Mouse (Mus musculus) MEL (cell line): ENCODE measurements at regions not wholly inside any gene's neighbourhood (a gene's known extent, or its start where the extent isn't known, plus 50 kb on each side); places are given as distances from the start of the nearest gene placed in this dataset.

ENCODE experiments used
- DNase-seq: peaks from one replicate; pipeline ENCODE4 v3.0.0; 2011; ENCODE audit warnings: low read depth, low spot score
- H3K27ac ChIP-seq: 2 replicates; pipeline ENCODE4 v1.5.1; 2012; ENCODE audit warnings: low read depth, mild to moderate bottlenecking, control low read depth, low read length, moderate library complexity; ENCODE audit not compliant: control insufficient read depth
- H3K27me3 ChIP-seq, 2 experiments: fragments of 150-350 bp in 1 of 2; sonication (generic) in 1 of 2; 2 replicates each; pipeline ENCODE4 v1.6.1; 2012; ENCODE audit warnings: low read length in 2 of 2, mild to moderate bottlenecking in 2 of 2, improper control_type of control experiment in 1 of 2, moderate library complexity in 1 of 2; ENCODE audit not compliant: insufficient read depth in 2 of 2, control insufficient read depth in 1 of 2
- H3K36me3 ChIP-seq, 2 experiments: 2 replicates each; pipeline ENCODE4 v1.6.1; 2012 to 2014; ENCODE audit warnings: low read length in 2 of 2, improper control_type of control experiment in 1 of 2, inconsistent platforms in 1 of 2, mild to moderate bottlenecking in 1 of 2; ENCODE audit not compliant: insufficient read depth in 2 of 2, control insufficient read depth in 1 of 2
- H3K4me1 ChIP-seq, 2 experiments: fragments of 150-350 bp in 1 of 2; sonication (generic) in 1 of 2; 2 replicates each; pipeline ENCODE4 v1.6.1; 2012; ENCODE audit warnings: low read length in 2 of 2, improper control_type of control experiment in 1 of 2, mild to moderate bottlenecking in 1 of 2; ENCODE audit not compliant: insufficient read depth in 2 of 2, control insufficient read depth in 1 of 2
- H3K4me3 ChIP-seq, 2 experiments: fragments of 150-350 bp in 1 of 2; sonication (generic) in 1 of 2; 2 replicates each; pipeline ENCODE4 v1.5.1; 2012; ENCODE audit warnings: low read depth in 2 of 2, low read length in 2 of 2, mild to moderate bottlenecking in 2 of 2, moderate library complexity in 2 of 2, control low read depth in 1 of 2, improper control_type of control experiment in 1 of 2; ENCODE audit not compliant: control insufficient read depth in 1 of 2, insufficient read depth in 1 of 2
- H3K79me2 ChIP-seq: 2 replicates; pipeline ENCODE4 v1.6.1; 2012; ENCODE audit warnings: mild to moderate bottlenecking, low read length, moderate library complexity; ENCODE audit not compliant: control insufficient read depth, poor library complexity, insufficient read depth
- H3K9ac ChIP-seq: 2 replicates; pipeline ENCODE4 v1.6.1; 2012; ENCODE audit warnings: low read depth, mild to moderate bottlenecking, control low read depth, low read length, moderate library complexity; ENCODE audit not compliant: control insufficient read depth, poor library complexity, severe bottlenecking
- H3K9me3 ChIP-seq: fragments of 150-350 bp; sonication (generic); replicated peaks from 2 replicates; pipeline ENCODE4 v1.6.1; 2012; ENCODE audit warnings: mild to moderate bottlenecking, low read length, improper control_type of control experiment, moderate library complexity; ENCODE audit not compliant: insufficient read depth
- E2F4 ChIP-seq: IDR thresholded peaks from 2 replicates; pipeline ENCODE4 v1.6.1; 2011; ENCODE audit warnings: low read depth, low read length, improper control_type of control experiment, borderline replicate concordance
- ELF1 ChIP-seq: IDR thresholded peaks from 2 replicates; pipeline ENCODE4 v1.6.1; 2014; ENCODE audit warnings: low read depth, mild to moderate bottlenecking, inconsistent platforms, low read length, improper control_type of control experiment, moderate library complexity
- EP300 ChIP-seq, 2 experiments: IDR thresholded peaks; 2 replicates each; pipeline ENCODE4 v1.6.1; 2011; ENCODE audit warnings: improper control_type of control experiment in 2 of 2, low read length in 2 of 2, low read depth in 1 of 2, mild to moderate bottlenecking in 1 of 2
- ETS1 ChIP-seq: IDR thresholded peaks from 2 replicates; pipeline ENCODE4 v1.6.1; 2012; ENCODE audit warnings: low read depth, mild to moderate bottlenecking, inconsistent platforms, low read length, improper control_type of control experiment, moderate library complexity
- GATA1 ChIP-seq: IDR thresholded peaks from 2 replicates; pipeline ENCODE4 v1.6.1; 2011; ENCODE audit warnings: low read depth, low read length, improper control_type of control experiment
- HCFC1 ChIP-seq: IDR thresholded peaks from 2 replicates; pipeline ENCODE4 v1.6.1; 2012; ENCODE audit warnings: low read depth, mild to moderate bottlenecking, inconsistent platforms, low read length, improper control_type of control experiment, moderate library complexity
- KAT2A ChIP-seq: conservative IDR thresholded peaks from 2 replicates; pipeline ENCODE4 v1.6.1; 2012; ENCODE audit warnings: low read depth, low read length, improper control_type of control experiment, inconsistent platforms
- MAFK ChIP-seq: IDR thresholded peaks from 2 replicates; pipeline ENCODE4 v1.6.1; 2011; ENCODE audit warnings: low read depth, mild to moderate bottlenecking, low read length, improper control_type of control experiment, borderline replicate concordance
- MEF2A ChIP-seq: IDR thresholded peaks from 2 replicates; pipeline ENCODE4 v1.6.1; 2014; ENCODE audit warnings: low read depth, mild to moderate bottlenecking, inconsistent platforms, low read length, improper control_type of control experiment; ENCODE audit not compliant: poor library complexity, insufficient replicate concordance, severe bottlenecking; ENCODE audit errors: extremely low read depth
- MXI1 ChIP-seq: IDR thresholded peaks from 2 replicates; pipeline ENCODE4 v1.6.1; 2011; ENCODE audit warnings: mild to moderate bottlenecking, low read depth, low read length, improper control_type of control experiment
- MYB ChIP-seq: IDR thresholded peaks from 2 replicates; pipeline ENCODE4 v1.6.1; 2011; ENCODE audit warnings: mild to moderate bottlenecking, low read depth, low read length, improper control_type of control experiment
- MYC ChIP-seq: IDR thresholded peaks from 2 replicates; pipeline ENCODE4 v1.6.1; 2011; ENCODE audit warnings: low read depth, mild to moderate bottlenecking, low read length, improper control_type of control experiment, moderate library complexity
- NRF1 ChIP-seq: IDR thresholded peaks from 2 replicates; pipeline ENCODE4 v1.6.1; 2014; ENCODE audit warnings: low read depth, mild to moderate bottlenecking, inconsistent platforms, low read length, improper control_type of control experiment, moderate library complexity; ENCODE audit not compliant: poor library complexity, insufficient read depth, severe bottlenecking
- POLR2A ChIP-seq, 2 experiments: IDR thresholded peaks; 2 replicates each; pipeline ENCODE4 v1.6.1; 2011 to 2012; ENCODE audit warnings: low read length in 2 of 2, mild to moderate bottlenecking in 2 of 2, control low read depth in 1 of 2, improper control_type of control experiment in 1 of 2, low read depth in 1 of 2, moderate library complexity in 1 of 2; ENCODE audit not compliant: control insufficient read depth in 1 of 2, insufficient read depth in 1 of 2, poor library complexity in 1 of 2
- POLR2AphosphoS2 ChIP-seq: IDR thresholded peaks from 2 replicates; pipeline ENCODE4 v1.6.1; 2011; ENCODE audit warnings: low read length, improper control_type of control experiment
- POLR2AphosphoS5 ChIP-seq: IDR thresholded peaks from 2 replicates; pipeline ENCODE4 v1.6.1; 2012; ENCODE audit warnings: low read depth, borderline replicate concordance, mild to moderate bottlenecking, inconsistent platforms, low read length, moderate library complexity, mixed read lengths
- RCOR1 ChIP-seq: IDR thresholded peaks from 2 replicates; pipeline ENCODE4 v1.6.1; 2012; ENCODE audit warnings: low read depth, mild to moderate bottlenecking, inconsistent platforms, low read length, improper control_type of control experiment
- SIN3A ChIP-seq: IDR thresholded peaks from 2 replicates; pipeline ENCODE4 v1.6.1; 2012; ENCODE audit warnings: low read length, improper control_type of control experiment, inconsistent platforms
- SMC3 ChIP-seq: IDR thresholded peaks from 2 replicates; pipeline ENCODE4 v1.6.1; 2011; ENCODE audit warnings: low read depth, low read length, improper control_type of control experiment
- TAL1 ChIP-seq: IDR thresholded peaks from 2 replicates; pipeline ENCODE4 v1.6.1; 2012; ENCODE audit warnings: mild to moderate bottlenecking, inconsistent platforms, low read length, moderate library complexity, mixed read lengths
- TCF12 ChIP-seq: IDR thresholded peaks from 2 replicates; pipeline ENCODE4 v1.6.1; 2014; ENCODE audit warnings: low read depth, mild to moderate bottlenecking, inconsistent platforms, low read length, improper control_type of control experiment, moderate library complexity
- USF2 ChIP-seq, 2 experiments: IDR thresholded peaks; 2 replicates each; pipeline ENCODE4 v1.6.1; 2011 to 2012; ENCODE audit warnings: improper control_type of control experiment in 2 of 2, low read length in 2 of 2, borderline replicate concordance in 1 of 2, inconsistent platforms in 1 of 2, low read depth in 1 of 2, mild to moderate bottlenecking in 1 of 2; ENCODE audit not compliant: insufficient read depth in 1 of 2
- ZC3H11A ChIP-seq: IDR thresholded peaks from 2 replicates; pipeline ENCODE4 v1.6.1; 2012; ENCODE audit warnings: low read depth, mild to moderate bottlenecking, inconsistent platforms, low read length, improper control_type of control experiment
- ZKSCAN1 ChIP-seq: IDR thresholded peaks from 2 replicates; pipeline ENCODE4 v1.6.1; 2012; ENCODE audit warnings: low read depth, mild to moderate bottlenecking, inconsistent platforms, low read length, improper control_type of control experiment, moderate library complexity
- ZMIZ1 ChIP-seq: IDR thresholded peaks from 2 replicates; pipeline ENCODE4 v1.6.1; 2012; ENCODE audit warnings: low read depth, mild to moderate bottlenecking, inconsistent platforms, low read length, improper control_type of control experiment, moderate library complexity
- ZNF384 ChIP-seq: IDR thresholded peaks from 2 replicates; pipeline ENCODE4 v1.6.1; 2012; ENCODE audit warnings: low read depth, mild to moderate bottlenecking, inconsistent platforms, low read length, improper control_type of control experiment

DNA sequence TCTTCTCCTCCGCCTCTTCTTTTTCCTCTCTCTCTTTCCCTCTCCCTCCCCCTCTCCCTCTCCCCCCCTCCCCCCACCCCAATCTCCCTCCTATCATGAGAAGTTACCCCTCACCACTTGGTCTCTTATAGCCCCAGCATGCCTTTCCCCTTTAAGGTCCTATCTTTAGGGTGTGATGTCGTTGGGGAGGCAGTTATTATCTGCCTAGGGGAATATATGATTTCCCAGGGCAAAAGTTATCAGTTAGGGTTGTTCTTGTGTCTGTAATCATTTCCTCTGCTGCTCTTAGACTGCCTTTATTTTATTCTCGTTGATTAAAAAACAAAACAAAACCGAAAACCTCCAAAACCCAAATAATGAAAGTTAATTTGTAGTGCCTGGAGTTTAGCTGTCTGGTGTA, 63.2 kb upstream of the Smox start:
- Histone ChIP-seq H3K36me3 (peaks cover 0 to 13% of the 10 kb centered on the region in 2 experiments; a peak in 2 of 4 replicates), H3K4me1 (peaks cover 0 to 14% of the 10 kb centered on the region in 2 experiments; a peak in 2 of 4 replicates), H3K9ac (no peak overlapping the region), H3K27ac (no peak overlapping the region), H3K79me2 (no peaks in the 10 kb centered on the region), H3K27me3 (no peaks in the 10 kb centered on the region; a peak in 2 of 4 replicates), H3K4me3 (no peak overlapping the region), H3K9me3 (no peaks in the 10 kb centered on the region)
- DNase-seq = no peak
- TF ChIP-seq RCOR1 (peak; percentile 39; the same call in 1 of the 2 replicates), E2F4 (no peak), POLR2AphosphoS5 (no peak), ETS1 (0 out of 2 replicates have a peak, but pooled peaks have one; percentile 23), POLR2AphosphoS2 (no peak), ZNF384 (no peak), POLR2A (IDR thresholded peaks at IDR 0.05; ENCODE audit: control insufficient read depth in 1 of 2, insufficient read depth in 1 of 2, low read depth in 1 of 2, low read length in 2 of 2, poor library complexity in 1 of 2) (no peak), GATA1 (no peak), SIN3A (no peak), MXI1 (no peak), ZC3H11A (no peak), HCFC1 (no peak), EP300 (IDR thresholded peaks at IDR 0.05; ENCODE audit: low read depth in 1 of 2, low read length in 2 of 2) (peak in 1 of 2 experiments; percentile 67; a peak in 1 of 4 replicates), MYB (peak; percentile 72; the same call in 1 of the 2 replicates), ELF1 (no peak), USF2 (IDR thresholded peaks at IDR 0.05; ENCODE audit: borderline replicate concordance in 1 of 2, insufficient read depth in 1 of 2, low read depth in 1 of 2, low read length in 2 of 2) (no peak), TCF12 (no peak)

GRCm38 (mm10) chr2:131426941-131427340, 64.4 kb upstream of the Smox start:
- no peak overlapping the region for H3K4me3 ChIP-seq
- peaks cover 0 to 16% of the 10 kb centered on the region in 2 experiments; a peak in 2 of 4 replicates for H3K4me1 ChIP-seq
- no peaks in the 10 kb centered on the region for H3K79me2 ChIP-seq
- no peak for DNase-seq
- no peak overlapping the region for H3K9ac ChIP-seq
- peaks cover 0 to 13% of the 10 kb centered on the region in 2 experiments; a peak in 2 of 4 replicates for H3K36me3 ChIP-seq
- H3K9me3 ChIP-seq = no peaks in the 10 kb centered on the region
- TF ChIP-seq SIN3A (no peak), ETS1 (no peak), MEF2A (no peak), MYB (no peak), KAT2A (no peak), TAL1 (no peak), RCOR1 (no peak), SMC3 (no peak), USF2 (IDR thresholded peaks at IDR 0.05; ENCODE audit: borderline replicate concordance in 1 of 2, insufficient read depth in 1 of 2, low read depth in 1 of 2, low read length in 2 of 2) (no peak), GATA1 (no peak), POLR2AphosphoS5 (no peak), HCFC1 (no peak), MAFK (no peak), MYC (no peak), E2F4 (no peak), NRF1 (no peak), ZKSCAN1 (no peak), ZMIZ1 (no peak)
- H3K27ac ChIP-seq = no peak overlapping the region
- no peaks in the 10 kb centered on the region; a peak in 2 of 4 replicates for H3K27me3 ChIP-seq
